Mouse (Mus musculus): Measurements from ENCODE around the gene Trappc6b. TPM values are rescaled to one million over a fixed set of nuclear protein-coding genes. Genes with fewer than 3 reads are reported as not detected.

The Trappc6b gene
- polyA plus RNA-seq, 1 experiment from 2014 or later: 69.3 TPM

DNA sequence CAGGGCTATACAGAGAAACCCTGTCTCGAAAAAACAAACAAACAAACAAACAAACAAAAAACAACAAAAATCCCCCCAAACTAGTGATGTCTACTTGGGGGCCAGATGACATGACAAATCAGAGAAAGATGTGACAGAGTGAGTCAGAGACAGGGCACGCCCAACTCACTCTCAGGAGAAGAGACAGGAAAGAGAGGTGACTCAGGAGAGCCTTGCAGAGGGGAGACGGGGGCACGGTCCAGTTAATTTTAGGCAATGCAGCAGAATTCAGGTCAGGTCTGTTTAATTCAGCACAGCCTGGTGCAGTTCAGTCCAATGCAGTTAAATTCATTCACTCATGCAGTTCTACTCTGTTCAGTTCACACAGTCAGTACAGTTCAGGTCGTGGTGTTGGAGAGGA is 24.9 kb upstream of the Trappc6b start:
- Histone ChIP-seq H3K4me2 (ENCODE audit: low read length) (no peak overlapping the region), H3K27me3 (ENCODE audit: control insufficient read depth, insufficient read depth, low read length) (no peaks in the 10 kb centered on the region)

GRCm38 (mm10) chr12:59084446-59084845 is 23.2 kb upstream of the Trappc6b start:
- no peak for ATAC-seq (ENCODE audit: insufficient number of reproducible peaks, insufficient read depth, low FRiP score, low read depth)

More for the DNA sequence above, 24.9 kb upstream of the Trappc6b start:
- Histone ChIP-seq H3K9ac (ENCODE audit: low read length) (no peak overlapping the region), H3K27ac (replicated peaks in 1 of 2; ENCODE audit: control insufficient read depth in 1 of 2, insufficient read depth in 1 of 2, low read depth in 2 of 2, low read length in 2 of 2) (no peak overlapping the region), H3K4me1 (ENCODE audit: control insufficient read depth in 2 of 2, insufficient read depth in 2 of 2, low read length in 2 of 2) (no peaks in the 10 kb centered on the region), H3K9me3 (ENCODE audit: control insufficient read depth, low read length) (no peaks in the 10 kb centered on the region), H3K4me3 (ENCODE audit: control insufficient read depth in 1 of 2, insufficient read depth in 1 of 2, low read depth in 1 of 2, low read length in 2 of 2) (no peak overlapping the region), H3K36me3 (ENCODE audit: control insufficient read depth, insufficient read depth, low read length) (no peaks in the 10 kb centered on the region)
- ATAC-seq (ENCODE audit: insufficient number of reproducible peaks, insufficient read depth, low FRiP score, low read depth): no peak
- 79% methylated on average over 5 of the region's 5 CpGs for WGBS

GRCm38 (mm10) chr12:59080461-59080860 is 19.2 kb upstream of the Trappc6b start:
- H3K27ac ChIP-seq (replicated peaks in 1 of 2; ENCODE audit: control insufficient read depth in 1 of 2, insufficient read depth in 1 of 2, low read depth in 2 of 2, low read length in 2 of 2): no peak overlapping the region
- H3K4me1 ChIP-seq (ENCODE audit: control insufficient read depth in 2 of 2, insufficient read depth in 2 of 2, low read length in 2 of 2): no peaks in the 10 kb centered on the region
- H3K4me3 ChIP-seq (ENCODE audit: control insufficient read depth in 1 of 2, insufficient read depth in 1 of 2, low read depth in 1 of 2, low read length in 2 of 2): no peak overlapping the region
- no peaks in the 10 kb centered on the region for H3K9me3 ChIP-seq (ENCODE audit: control insufficient read depth, low read length)
- peaks cover 3% of the 10 kb centered on the region; the same call in 1 of the 2 replicates for H3K36me3 ChIP-seq (ENCODE audit: control insufficient read depth, insufficient read depth, low read length)
- H3K4me2 ChIP-seq (ENCODE audit: low read length): no peak overlapping the region
- no peak overlapping the region for H3K9ac ChIP-seq (ENCODE audit: low read length)
- ATAC-seq (ENCODE audit: insufficient number of reproducible peaks, insufficient read depth, low FRiP score, low read depth): no peak
- no peaks in the 10 kb centered on the region for H3K27me3 ChIP-seq (ENCODE audit: control insufficient read depth, insufficient read depth, low read length)
- WGBS: 85% methylated on average over 4 of the region's 4 CpGs

More at GRCm38 (mm10) chr12:59084446-59084845, 23.2 kb upstream of the Trappc6b start:
- H3K9ac ChIP-seq (ENCODE audit: low read length): no peak overlapping the region
- H3K4me2 ChIP-seq (ENCODE audit: low read length): no peak overlapping the region
- WGBS: 56% methylated on average over 5 of the region's 5 CpGs
- H3K27me3 ChIP-seq (ENCODE audit: control insufficient read depth, insufficient read depth, low read length): no peaks in the 10 kb centered on the region
- no peak overlapping the region for H3K27ac ChIP-seq (replicated peaks in 1 of 2; ENCODE audit: control insufficient read depth in 1 of 2, insufficient read depth in 1 of 2, low read depth in 2 of 2, low read length in 2 of 2)
- H3K4me1 ChIP-seq (ENCODE audit: control insufficient read depth in 2 of 2, insufficient read depth in 2 of 2, low read length in 2 of 2): no peaks in the 10 kb centered on the region
- no peaks in the 10 kb centered on the region for H3K36me3 ChIP-seq (ENCODE audit: control insufficient read depth, insufficient read depth, low read length)
- H3K4me3 ChIP-seq (ENCODE audit: control insufficient read depth in 1 of 2, insufficient read depth in 1 of 2, low read depth in 1 of 2, low read length in 2 of 2): no peak overlapping the region
- no peaks in the 10 kb centered on the region for H3K9me3 ChIP-seq (ENCODE audit: control insufficient read depth, low read length)

DNA sequence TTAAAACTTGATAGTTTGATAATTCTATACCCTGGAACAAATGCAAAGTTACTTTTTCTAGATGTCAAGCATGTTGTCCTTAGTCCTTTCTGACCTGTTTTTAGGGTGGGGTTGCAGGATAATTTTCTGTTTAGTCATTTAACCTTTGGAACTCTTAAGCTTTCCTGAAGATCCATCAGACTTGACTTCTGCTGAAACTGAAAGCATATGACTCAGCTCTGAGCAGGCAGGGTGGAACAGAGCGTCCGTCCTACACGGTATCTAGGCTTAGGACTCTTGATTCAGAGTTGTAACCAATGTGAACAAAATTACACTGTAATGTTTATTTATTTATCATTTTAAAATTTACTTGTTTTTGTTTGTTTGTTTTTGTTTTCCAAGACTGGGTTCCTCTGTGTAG is 16.6 kb upstream of the Trappc6b start:
- no peak overlapping the region for H3K27ac ChIP-seq (replicated peaks in 1 of 2; ENCODE audit: control insufficient read depth in 1 of 2, insufficient read depth in 1 of 2, low read depth in 2 of 2, low read length in 2 of 2)
- H3K36me3 ChIP-seq (ENCODE audit: control insufficient read depth, insufficient read depth, low read length): peaks cover 19% of the 10 kb centered on the region
- H3K4me3 ChIP-seq (ENCODE audit: control insufficient read depth in 1 of 2, insufficient read depth in 1 of 2, low read depth in 1 of 2, low read length in 2 of 2): no peak overlapping the region
- no peak overlapping the region for H3K4me2 ChIP-seq (ENCODE audit: low read length)
- 89% methylated on average over 3 of the region's 3 CpGs for WGBS
- ATAC-seq (ENCODE audit: insufficient number of reproducible peaks, insufficient read depth, low FRiP score, low read depth): no peak
- H3K9me3 ChIP-seq (ENCODE audit: control insufficient read depth, low read length): no peaks in the 10 kb centered on the region
- no peaks in the 10 kb centered on the region for H3K27me3 ChIP-seq (ENCODE audit: control insufficient read depth, insufficient read depth, low read length)
- no peaks in the 10 kb centered on the region for H3K4me1 ChIP-seq (ENCODE audit: control insufficient read depth in 2 of 2, insufficient read depth in 2 of 2, low read length in 2 of 2)
- no peak overlapping the region for H3K9ac ChIP-seq (ENCODE audit: low read length)

- no peak overlapping the region for H3K9ac ChIP-seq (ENCODE audit: low read length)
- ATAC-seq (ENCODE audit: insufficient number of reproducible peaks, insufficient read depth, low FRiP score, low read depth): no peak
Observed at GRCm38 (mm10) chr12:59076996-59077395, 15.7 kb upstream of the Trappc6b start.

DNA sequence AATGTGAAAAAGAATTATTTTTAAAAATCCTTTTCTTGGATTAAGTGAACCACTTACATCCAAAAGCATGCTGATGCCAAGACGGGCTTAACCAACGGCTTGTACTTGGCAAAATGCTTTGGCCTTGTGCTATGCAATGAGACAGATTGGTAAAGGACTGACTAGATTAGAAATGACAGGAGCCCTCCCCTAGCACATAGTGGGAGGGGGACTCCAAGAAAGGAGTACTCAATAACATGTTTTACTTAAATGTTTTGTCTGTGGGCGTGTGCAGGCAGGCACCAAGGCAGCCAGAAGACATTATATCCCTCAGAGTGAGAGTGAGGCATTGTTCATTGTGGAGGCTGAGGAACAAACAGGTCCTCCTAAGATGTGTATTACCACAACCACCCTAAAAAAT is 12.8 kb upstream of the Trappc6b start:
- no peaks in the 10 kb centered on the region for H3K4me1 ChIP-seq (ENCODE audit: control insufficient read depth in 2 of 2, insufficient read depth in 2 of 2, low read length in 2 of 2)
- H3K9me3 ChIP-seq (ENCODE audit: control insufficient read depth, low read length): no peaks in the 10 kb centered on the region
- H3K27me3 ChIP-seq (ENCODE audit: control insufficient read depth, insufficient read depth, low read length): no peaks in the 10 kb centered on the region
- H3K9ac ChIP-seq (ENCODE audit: low read length): no peak overlapping the region
- WGBS: 83% methylated on average over 3 of the region's 3 CpGs
- no peak overlapping the region for H3K4me3 ChIP-seq (ENCODE audit: control insufficient read depth in 1 of 2, insufficient read depth in 1 of 2, low read depth in 1 of 2, low read length in 2 of 2)
- ATAC-seq (ENCODE audit: insufficient number of reproducible peaks, insufficient read depth, low FRiP score, low read depth): no peak
- no peak overlapping the region for H3K27ac ChIP-seq (replicated peaks in 1 of 2; ENCODE audit: control insufficient read depth in 1 of 2, insufficient read depth in 1 of 2, low read depth in 2 of 2, low read length in 2 of 2)
- no peak overlapping the region for H3K4me2 ChIP-seq (ENCODE audit: low read length)
- H3K36me3 ChIP-seq (ENCODE audit: control insufficient read depth, insufficient read depth, low read length): peaks cover 57% of the 10 kb centered on the region

More at GRCm38 (mm10) chr12:59076996-59077395, 15.7 kb upstream of the Trappc6b start:
- no peak overlapping the region for H3K4me2 ChIP-seq (ENCODE audit: low read length)
- no peaks in the 10 kb centered on the region for H3K4me1 ChIP-seq (ENCODE audit: control insufficient read depth in 2 of 2, insufficient read depth in 2 of 2, low read length in 2 of 2)
- H3K27me3 ChIP-seq (ENCODE audit: control insufficient read depth, insufficient read depth, low read length): no peaks in the 10 kb centered on the region
- no peak overlapping the region for H3K27ac ChIP-seq (replicated peaks in 1 of 2; ENCODE audit: control insufficient read depth in 1 of 2, insufficient read depth in 1 of 2, low read depth in 2 of 2, low read length in 2 of 2)
- H3K4me3 ChIP-seq (ENCODE audit: control insufficient read depth in 1 of 2, insufficient read depth in 1 of 2, low read depth in 1 of 2, low read length in 2 of 2): no peak overlapping the region
- peaks cover 27% of the 10 kb centered on the region for H3K36me3 ChIP-seq (ENCODE audit: control insufficient read depth, insufficient read depth, low read length)
- no peaks in the 10 kb centered on the region for H3K9me3 ChIP-seq (ENCODE audit: control insufficient read depth, low read length)
- 95% methylated on average over 3 of the region's 3 CpGs for WGBS

GRCm38 (mm10) chr12:59072286-59072685 is 11.0 kb upstream of the Trappc6b start:
- no peak overlapping the region for H3K4me2 ChIP-seq (ENCODE audit: low read length)
- no peak overlapping the region for H3K27ac ChIP-seq (replicated peaks in 1 of 2; ENCODE audit: control insufficient read depth in 1 of 2, insufficient read depth in 1 of 2, low read depth in 2 of 2, low read length in 2 of 2)
- peaks cover 69% of the 10 kb centered on the region for H3K36me3 ChIP-seq (ENCODE audit: control insufficient read depth, insufficient read depth, low read length)
- H3K4me3 ChIP-seq (ENCODE audit: control insufficient read depth in 1 of 2, insufficient read depth in 1 of 2, low read depth in 1 of 2, low read length in 2 of 2): no peak overlapping the region
- no peaks in the 10 kb centered on the region for H3K27me3 ChIP-seq (ENCODE audit: control insufficient read depth, insufficient read depth, low read length)
- no peaks in the 10 kb centered on the region for H3K9me3 ChIP-seq (ENCODE audit: control insufficient read depth, low read length)
- peaks cover 0 to 8% of the 10 kb centered on the region in 2 experiments; a peak in 2 of 4 replicates for H3K4me1 ChIP-seq (ENCODE audit: control insufficient read depth in 2 of 2, insufficient read depth in 2 of 2, low read length in 2 of 2)
- H3K9ac ChIP-seq (ENCODE audit: low read length): no peak overlapping the region
- no peak for ATAC-seq (ENCODE audit: insufficient number of reproducible peaks, insufficient read depth, low FRiP score, low read depth)
- WGBS: 77% methylated on average over 11 of the region's 11 CpGs

- Histone ChIP-seq H3K36me3 (ENCODE audit: control insufficient read depth, insufficient read depth, low read length) (peaks cover 55% of the 10 kb centered on the region), H3K27ac (replicated peaks in 1 of 2; ENCODE audit: control insufficient read depth in 1 of 2, insufficient read depth in 1 of 2, low read depth in 2 of 2, low read length in 2 of 2) (no peak overlapping the region), H3K9ac (ENCODE audit: low read length) (no peak overlapping the region), H3K4me2 (ENCODE audit: low read length) (no peak overlapping the region), H3K27me3 (ENCODE audit: control insufficient read depth, insufficient read depth, low read length) (no peaks in the 10 kb centered on the region), H3K9me3 (ENCODE audit: control insufficient read depth, low read length) (no peaks in the 10 kb centered on the region), H3K4me1 (ENCODE audit: control insufficient read depth in 2 of 2, insufficient read depth in 2 of 2, low read length in 2 of 2) (peaks cover 0 to 8% of the 10 kb centered on the region in 2 experiments; a peak in 2 of 4 replicates), H3K4me3 (ENCODE audit: control insufficient read depth in 1 of 2, insufficient read depth in 1 of 2, low read depth in 1 of 2, low read length in 2 of 2) (no peak overlapping the region)
- 93% methylated on average over 13 of the region's 13 CpGs for WGBS
- no peak for ATAC-seq (ENCODE audit: insufficient number of reproducible peaks, insufficient read depth, low FRiP score, low read depth)
Observed at GRCm38 (mm10) chr12:59068791-59069190, 7.5 kb upstream of the Trappc6b start.
